Mouse (Mus musculus): Measurements from ENCODE around the gene Rpl5.
"Not testable (repeated sequence)": the region's sequence is repeated elsewhere in the genome, so short reads cannot be mapped to it uniquely, and the experiment has no call there.

Gene Rpl5

DNA sequence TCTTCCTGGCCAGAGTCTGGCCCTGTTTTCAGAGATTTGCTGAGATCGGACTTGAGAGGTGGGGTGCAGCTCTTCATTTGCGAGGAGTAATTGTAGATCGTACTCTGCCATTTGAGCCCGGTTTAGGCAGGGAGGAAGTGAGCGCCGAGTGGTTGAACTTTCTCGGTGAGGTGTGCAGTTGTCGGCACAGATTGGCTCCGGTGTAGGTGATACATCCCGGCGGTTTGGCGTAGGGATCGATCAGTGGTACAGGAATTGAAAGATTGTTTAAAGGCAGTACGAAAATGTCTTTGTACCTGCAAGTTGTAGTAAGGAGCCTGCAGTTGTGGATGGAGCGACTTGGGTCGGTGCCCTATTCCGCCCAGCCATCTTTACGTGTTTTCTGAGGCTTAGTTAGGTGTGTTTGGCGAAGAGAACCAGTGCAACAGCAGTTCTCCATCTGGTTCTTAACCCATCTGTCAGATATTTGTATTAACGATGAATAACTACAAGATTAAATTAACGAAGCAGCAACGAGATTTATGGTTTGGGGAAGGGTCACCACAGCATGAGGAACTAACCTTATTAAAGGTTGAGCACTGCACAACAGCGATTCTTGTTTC is 813 bp downstream of the Rpl5 start:
- in situ Hi-C loops (cut with MboI, MseI) = no loop called here

DNA sequence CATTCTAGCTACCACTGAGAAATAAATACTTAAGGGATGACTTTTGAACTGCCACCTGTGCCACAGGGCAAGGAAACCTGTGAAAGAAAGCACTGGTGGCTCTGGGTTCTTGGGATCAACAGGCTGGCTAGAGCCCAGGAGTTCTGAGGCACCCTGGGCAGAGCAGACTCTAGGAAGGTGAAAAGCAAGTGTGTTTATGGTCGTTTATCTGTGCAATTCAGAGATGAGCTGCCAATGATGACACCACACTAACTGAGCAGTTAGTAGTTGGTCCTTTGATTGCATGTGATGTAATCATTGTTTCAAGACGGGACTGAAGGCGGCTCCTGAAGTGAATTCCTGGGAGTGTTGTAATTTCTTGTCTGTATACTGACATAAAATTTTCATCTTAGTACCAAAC is 4.0 kb downstream of the Rpl5 start:
- in situ Hi-C loops (cut with MboI, MseI) = no loop called here

DNA sequence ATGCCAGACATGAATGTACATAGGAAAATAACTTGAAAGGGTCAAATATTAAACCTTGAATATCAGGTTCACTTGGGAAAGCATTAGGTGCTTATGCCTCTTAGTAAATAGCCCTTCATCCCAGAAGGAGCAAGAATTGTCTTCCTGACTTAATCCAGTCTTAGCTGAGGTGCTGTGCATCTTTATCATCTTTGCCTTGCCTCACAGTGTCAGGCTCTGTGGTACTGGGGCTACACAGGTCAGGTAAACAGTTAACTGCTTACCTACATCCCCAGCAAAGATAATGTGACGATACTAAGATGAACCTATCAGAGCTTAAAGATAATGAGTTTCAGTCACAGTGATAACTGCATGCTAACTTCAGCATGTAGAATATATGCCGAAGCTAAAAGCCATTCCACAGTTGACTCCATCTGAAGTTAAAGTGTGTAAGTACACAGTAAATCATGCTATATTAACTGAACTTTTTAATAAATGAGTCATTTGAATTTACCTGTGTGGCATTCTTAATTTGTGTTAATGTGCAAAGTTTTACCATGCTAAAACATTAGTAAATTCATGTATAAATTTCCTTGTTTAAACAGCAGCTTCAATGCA is 8.3 kb downstream of the Rpl5 start:
- in situ Hi-C loops (cut with MboI, MseI) = no loop called here

DNA sequence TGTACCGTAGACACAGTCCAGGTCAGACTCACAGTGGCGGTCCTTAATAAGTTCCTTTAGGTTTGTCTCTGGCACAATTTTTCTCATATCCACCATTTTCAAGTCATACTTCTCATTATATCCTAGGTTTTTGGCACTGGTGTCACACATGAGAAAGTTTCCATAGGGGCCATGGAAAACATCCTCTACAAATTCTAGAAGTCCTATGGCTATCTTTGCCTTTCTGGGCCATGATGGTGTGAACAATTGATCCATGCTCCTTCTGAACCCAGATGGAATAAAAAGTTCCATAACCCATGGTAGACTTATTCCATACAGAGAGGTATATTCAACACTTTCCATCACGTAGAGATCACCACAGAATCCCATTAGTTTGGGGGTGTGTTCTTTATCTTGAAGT is 9.4 kb downstream of the Rpl5 start:
- in situ Hi-C loops (cut with MboI, MseI) = no loop called here

DNA sequence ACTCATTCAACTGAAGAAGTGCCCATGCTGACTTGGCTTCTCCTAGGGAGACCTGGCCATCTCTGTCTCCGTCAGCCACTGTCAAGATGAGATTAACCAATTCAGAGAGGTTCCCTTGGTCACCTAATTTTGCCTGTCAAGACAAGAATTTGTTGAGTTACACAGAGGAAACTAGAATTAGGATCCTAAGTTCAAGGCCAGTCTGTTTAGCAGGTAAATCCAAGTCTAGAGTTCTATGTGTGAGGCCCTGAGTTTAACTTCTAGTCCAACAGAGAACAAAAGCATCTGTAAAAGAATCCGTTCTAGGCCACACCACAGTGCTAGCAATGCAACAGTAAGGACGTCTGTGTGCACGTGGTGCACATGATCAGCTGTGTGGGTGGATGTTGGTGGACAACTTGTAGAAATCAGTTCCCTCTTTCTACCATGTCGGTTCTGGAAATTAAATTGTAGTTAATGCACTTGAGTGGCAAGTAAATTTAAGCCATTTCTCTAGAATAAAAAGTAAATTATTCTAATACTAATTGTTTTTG is 9.8 kb downstream of the Rpl5 start:
- in situ Hi-C loops (cut with MboI, MseI) = no loop called here

DNA sequence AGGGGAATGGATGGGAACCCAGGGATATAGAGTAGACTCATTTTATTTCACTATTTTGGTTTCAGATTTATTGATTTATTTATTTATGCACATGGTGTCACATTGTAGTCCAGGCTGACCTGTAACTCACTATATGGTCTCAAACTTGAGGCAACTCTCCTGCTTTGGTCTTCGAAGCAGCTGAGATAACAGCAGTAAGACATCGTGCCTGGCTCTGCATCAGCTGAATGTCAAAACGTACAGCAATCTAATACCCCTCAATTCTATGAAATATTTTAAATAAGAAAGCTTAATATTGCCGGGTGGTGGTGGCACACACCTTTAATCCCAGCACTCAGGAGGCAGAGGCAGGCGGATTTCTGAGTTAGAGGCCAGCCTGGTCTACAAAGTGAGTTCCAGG is 10.7 kb downstream of the Rpl5 start:
- in situ Hi-C loops (cut with MboI, MseI) = no loop called here

DNA sequence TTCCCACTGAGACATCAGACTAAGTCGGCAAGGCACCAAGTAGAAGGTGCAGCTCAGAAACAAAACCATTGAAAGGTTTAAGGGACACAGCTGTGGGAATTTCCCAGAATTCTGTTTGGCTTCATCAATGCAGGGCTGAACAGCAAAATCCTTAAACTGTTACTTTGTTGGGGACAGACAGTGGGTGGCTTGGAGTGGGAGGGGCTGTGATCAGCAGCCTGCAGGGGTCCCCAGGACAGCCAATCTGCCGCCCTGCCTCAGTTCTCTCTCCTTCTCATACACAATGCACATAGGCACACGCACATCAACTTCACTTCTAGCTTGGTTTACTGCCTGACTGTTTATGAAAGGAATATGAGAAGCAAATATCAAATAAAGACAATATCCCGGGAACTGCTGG is 15.0 kb downstream of the Rpl5 start:
- in situ Hi-C loops (cut with MboI, MseI) = loop anchor here (5.0 kb wide), 1 partner anchor 92 kb away; no protein-coding TSS in a partner anchor

DNA sequence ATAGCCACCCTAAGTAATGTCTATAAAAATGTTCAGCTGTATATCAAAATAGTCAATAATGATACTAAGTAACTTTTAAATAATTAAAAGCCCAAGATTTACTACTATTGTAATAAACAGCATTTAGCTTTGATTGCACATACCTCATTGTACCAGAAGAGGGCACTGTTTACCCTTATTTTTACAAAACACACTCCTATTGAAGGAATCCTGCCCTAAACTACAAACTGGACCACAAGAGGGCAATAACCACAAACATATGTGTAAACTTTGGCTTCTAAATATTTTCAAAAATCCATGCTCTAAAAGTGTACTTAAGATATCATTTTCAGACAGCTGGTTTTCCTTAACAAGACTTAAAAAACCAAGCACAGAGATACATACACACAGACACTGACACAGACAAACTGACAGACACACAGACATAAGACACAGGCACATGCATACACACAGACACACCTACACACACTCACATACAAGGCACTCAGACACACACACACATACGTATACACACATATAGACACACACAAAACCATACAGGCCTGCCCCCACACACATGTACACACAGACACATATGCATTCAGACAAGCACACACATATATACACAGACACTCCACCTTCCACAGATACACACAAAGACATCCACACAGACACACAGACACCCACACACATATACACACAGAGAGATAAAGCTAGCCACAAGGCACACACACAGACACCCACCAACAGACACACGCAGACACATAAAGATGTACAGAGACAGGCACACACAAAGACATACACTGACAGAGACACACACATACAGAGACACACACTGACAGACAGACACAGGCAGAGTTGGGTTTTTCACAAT is 21.3 kb downstream of the Rpl5 start:
- in situ Hi-C loops (cut with MboI, MseI) = no loop called here

DNA sequence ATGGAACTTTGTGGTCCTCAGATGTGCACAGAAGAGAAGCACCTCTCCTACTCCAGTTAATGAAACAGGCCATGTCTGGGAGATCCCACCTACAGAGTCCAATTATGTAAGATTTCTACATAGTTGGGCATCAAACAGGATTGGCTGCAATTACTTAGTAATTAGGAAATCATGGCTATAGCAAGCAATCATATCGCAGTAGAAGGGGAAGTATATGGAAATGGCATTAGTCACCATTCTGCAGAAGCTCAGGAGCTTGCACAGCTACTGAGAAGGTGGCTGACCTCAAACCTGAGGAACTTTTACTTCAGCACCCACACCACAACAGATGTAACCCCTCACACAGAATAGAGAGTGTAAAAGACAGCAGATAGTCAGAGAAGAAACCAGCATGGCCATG is 22.5 kb downstream of the Rpl5 start:
- in situ Hi-C loops (cut with MboI, MseI) = no loop called here

DNA sequence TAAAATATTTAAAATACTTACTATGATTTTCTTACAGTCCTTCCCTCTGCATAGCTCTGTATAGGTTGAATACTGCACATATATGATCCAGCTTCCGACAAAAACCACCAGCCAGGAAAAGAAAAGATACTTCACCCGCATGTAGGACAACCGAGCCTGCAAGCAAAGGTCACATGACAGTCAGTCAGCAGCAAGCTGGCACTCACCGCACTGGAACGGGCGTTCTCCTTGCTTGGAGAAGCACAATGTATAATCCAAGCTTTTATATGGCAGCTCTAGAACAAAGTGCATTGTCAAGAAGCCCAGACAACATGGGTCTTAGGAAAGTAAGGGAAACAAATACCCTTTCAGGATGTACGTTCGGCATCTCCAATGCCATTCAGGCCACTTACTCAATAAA is 24.3 kb downstream of the Rpl5 start:
- in situ Hi-C loops (cut with MboI, MseI) = no loop called here

DNA sequence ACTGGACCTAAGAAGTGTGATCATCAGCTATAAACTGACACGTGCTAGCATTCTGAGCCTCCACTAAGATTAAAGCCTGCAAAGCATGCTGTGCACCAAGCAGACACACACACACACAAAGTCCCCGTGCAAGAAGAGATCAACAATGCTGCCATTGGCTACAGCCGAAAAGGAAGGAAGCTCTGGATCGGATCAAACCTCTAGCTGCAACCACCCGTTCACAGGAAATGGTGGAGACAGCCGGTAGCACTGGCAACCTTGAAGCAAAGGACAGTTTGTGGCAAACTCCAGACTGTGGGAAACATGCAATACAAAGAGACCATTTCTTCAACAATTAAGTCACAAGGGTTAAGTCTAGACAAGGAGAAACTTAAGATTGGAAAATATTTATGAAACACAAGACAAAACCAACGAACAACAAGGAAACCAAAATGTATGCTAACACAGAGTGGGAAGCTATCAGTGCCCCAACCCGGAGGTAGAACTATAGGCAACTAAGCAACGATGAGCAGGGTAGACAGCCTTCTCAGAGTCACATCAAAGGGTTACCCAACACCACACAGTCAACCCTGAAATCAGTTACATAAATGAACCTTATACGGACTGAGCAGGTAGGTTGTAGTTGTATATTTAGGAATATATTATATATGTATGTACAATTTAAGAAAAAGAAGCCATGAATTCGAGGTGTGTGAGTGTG is 26.4 kb downstream of the Rpl5 start:
- in situ Hi-C loops (cut with MboI, MseI) = no loop called here

DNA sequence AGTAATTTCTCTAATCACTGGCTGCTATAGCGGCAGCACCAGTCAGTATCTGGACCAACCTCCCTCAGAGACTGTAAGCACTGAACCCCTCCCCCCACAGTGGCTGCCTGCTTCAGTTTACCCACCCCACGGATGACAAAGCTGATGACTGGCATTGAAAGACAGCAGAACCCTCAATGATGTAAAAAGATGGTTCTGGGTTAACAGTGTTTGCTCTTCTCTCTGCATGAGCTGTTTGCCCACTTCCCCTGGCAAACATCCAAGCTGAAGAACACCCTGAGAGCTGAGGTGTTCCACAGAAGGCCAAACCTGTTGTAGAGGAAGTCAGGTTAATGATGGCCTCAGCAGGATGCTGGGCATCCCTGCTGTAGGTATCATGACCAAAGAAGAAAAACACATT is 32.3 kb downstream of the Rpl5 start:
- in situ Hi-C loops (cut with MboI, MseI) = no loop called here

DNA sequence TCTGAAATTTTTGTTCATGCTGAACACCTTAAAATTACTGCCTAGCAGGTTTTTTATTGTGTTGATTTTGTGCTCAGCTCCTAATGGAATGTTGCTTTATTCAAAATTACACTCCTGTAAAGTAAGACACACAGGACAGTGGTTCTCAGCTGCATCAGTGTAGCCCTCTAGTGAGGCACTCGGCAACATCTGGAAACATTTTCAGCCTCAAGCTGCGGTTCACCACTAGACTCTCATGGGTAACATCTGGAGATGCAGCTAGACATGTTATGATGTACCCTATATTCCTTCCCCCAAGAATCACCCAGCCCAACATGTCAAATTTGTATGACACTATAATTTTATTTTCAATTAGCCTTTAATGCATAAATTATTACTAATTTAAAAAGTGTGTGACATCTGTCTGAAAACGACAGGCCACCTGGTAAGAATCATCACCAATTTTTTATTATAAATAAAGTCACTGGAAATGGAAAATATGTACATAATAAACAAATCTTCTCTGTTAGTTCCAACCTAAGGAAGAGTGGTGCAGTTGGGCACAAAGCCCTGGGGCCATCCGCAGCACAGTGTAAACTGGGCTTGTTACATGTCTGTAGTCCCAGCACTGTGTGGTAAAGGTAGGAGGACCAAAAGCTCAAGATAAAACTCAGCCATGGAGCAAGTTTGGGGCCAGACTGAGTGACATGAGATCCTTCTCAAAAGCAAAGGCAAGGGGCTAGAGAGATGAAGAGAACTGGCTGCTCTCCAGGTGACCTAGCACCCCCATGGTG is 33.1 kb downstream of the Rpl5 start:
- in situ Hi-C loops (cut with MboI, MseI) = no loop called here

DNA sequence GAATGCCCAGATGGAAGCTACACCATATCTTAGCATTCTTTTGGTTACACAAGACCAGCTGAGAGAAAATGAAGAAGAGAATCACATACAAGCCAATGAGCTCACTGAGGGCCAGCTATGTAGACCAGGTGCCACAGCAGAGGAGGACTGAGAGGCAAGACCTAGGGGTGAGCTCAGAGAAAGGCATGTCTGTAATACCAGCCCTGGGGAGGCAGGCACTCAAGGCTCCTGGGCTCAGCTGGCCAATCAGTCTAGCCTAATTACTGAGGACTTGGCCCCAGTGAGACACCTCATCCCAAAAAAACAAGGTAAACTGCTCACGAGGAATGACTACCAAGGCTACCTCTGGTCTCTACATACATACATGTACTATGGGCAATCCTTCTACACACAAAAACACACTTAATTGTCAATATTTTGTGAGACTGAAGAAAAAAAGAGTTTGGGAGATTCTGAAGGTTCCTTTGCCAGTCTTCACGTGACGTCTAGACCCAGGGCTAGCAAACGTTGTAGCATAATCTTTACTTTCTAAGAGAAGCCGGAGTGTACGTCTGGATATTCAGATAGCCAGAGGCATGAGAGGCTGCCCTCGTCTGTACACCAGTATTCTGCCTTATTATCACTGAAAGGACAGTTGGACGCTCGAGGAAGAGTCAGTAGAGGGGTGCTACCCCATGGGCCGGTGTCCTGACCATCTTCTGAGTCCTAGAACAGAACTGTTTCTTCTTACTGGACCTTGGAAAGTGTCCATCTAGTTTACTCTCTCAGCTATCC is 34.7 kb downstream of the Rpl5 start:
- in situ Hi-C loops (cut with MboI, MseI) = no loop called here

DNA sequence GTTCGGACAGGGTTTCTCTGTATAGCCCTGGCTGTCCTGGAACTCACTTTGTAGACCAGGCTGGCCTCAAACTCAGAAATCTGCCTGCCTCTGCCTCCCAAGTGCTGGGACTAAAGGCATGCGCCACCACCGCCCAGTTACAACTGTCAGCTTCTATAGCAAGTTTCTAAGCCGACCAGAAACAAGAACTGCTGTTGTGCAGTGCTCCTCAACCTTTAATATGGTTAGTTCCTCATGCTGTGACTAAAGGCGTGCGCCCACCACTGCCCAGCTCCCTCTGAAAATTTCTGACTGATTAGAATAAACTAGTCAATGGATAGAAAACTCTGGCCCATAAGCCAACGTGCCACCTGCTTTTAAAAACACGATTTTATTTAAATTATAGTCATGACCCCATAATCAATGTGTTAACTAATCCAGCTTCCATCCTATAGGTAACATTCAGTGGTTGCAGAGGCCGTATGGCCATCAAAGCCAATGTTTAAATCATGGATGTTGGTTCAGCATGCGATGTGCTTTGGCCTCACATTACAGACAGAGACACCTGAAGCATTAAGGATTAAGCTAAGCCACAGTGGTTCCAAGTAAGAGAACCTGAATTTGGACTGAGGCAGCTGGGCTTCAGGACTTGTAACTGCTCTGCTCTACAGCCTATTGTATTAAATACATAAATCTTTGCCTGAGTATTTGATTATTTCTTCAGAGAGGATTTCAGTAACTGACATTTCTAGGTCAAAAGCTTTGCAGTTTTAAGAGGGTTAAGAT is 36.5 kb downstream of the Rpl5 start:
- in situ Hi-C loops (cut with MboI, MseI) = no loop called here

DNA sequence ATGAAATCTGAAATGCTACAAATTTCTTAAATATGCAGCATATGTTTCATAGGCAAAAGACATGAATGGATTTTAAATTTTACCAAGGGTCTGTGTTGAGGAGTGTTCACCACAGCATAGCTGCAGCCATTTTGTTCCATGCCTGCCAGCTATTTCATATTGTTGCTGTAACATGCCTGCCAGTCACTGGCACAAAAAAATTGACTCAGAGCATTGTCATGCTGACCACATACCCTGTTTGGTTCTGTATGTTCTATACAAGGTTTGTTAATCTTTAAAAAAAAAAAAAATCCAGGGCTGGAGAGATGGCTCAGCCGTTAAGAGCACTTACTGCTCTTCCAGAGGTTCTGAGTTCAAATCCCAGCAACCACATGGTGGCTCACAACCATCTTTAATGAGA is 38.2 kb downstream of the Rpl5 start:
- in situ Hi-C loops (cut with MboI, MseI) = not testable (repeated sequence)

DNA sequence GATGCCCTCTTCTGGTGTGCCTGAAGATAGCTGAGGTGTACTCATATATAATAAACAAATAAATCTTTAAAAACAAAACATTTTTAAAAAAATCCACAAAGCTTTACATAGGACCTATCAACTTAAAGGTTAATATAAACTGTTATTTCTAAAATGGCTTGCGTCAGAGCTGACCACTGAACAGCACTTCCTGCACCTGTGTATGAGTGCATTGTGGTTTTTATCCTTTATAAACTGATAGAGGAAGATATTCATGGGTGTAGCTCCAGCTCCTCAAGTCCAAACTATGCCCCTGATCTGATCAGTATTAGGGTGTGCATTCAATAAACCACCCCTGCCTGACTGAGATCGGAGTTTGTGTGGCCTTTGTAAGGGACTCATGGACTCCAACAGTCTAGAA is 38.6 kb downstream of the Rpl5 start:
- in situ Hi-C loops (cut with MboI, MseI) = no loop called here

DNA sequence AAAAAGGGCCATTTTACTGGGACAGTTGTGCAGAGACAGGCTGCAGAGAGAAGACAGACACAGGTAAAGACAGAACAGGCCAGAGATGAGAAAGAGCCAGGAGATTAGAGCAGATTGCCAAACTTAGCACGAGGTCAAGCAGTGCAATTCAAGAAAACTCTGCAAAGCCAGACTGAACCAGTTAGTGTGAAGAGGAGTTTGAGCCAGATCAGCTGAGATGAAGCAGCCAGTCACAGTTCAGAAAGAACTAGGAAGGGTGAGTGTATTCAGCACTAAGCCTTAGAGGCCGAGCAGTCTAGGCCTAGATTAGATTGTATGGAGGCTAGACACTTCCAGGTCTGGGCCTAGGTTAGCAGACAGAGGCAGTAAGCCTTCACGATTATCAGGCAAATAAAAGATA is 39.4 kb downstream of the Rpl5 start:
- in situ Hi-C loops (cut with MboI, MseI) = no loop called here

DNA sequence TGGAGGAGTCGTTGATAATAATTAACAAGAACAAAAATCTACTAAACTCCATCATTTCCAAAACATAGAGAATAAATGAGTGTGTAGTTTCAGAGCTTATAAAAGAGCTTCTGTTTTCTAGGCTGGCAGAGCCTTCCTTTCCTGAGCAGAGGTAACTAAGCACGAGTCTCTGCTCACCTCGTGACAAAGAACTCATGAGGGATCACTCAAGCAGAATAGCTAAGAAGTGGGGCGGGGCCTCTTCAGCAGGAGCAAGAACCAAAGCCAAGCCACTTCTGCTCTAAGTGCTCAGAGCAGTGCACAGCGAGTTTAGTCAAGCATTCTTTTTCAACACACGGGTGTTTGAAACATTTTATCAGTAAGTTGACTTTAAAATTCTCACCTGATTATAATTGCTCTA is 40.9 kb downstream of the Rpl5 start:
- in situ Hi-C loops (cut with MboI, MseI) = no loop called here

DNA sequence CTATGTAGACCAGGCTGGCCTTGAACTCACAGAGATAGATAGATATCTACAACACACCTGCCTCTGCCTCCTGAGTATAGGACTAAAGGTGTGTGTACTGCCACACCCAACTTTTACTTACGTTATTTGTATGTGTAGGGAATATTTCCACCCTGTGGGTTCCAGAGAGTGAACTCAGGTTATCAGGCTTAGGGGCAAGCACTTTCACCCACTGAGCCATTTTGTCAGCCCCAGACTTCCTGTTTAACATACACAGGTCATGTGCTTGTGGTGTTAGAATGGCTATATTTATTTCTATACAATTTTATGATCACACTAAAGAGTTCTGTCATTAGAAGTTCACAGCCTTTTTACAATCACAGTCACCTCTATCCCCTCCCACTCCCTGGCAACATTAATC is 42.6 kb downstream of the Rpl5 start:
- in situ Hi-C loops (cut with MboI, MseI) = no loop called here
